Mouse (Mus musculus) midbrain, embryonic 11.5 days (tissue): ENCODE results near the gene Gpd2. TPM values are rescaled to one million over a fixed set of nuclear protein-coding genes. Genes with fewer than 3 reads are reported as not detected.

Source experiments
- ATAC-seq: fragments of 200-750 bp; cut with Nextera tagmentation; 2 replicates; pipeline ENCODE4 v1.8.0; 2017; ENCODE audit warnings: moderate TSS enrichment, moderate library complexity; ENCODE audit not compliant: low FRiP score
- DNase-seq: peaks from one replicate; pipeline ENCODE4 v3.0.0; 2015; ENCODE audit warnings: low spot score; ENCODE audit errors: missing footprints
- H3K27ac ChIP-seq: fragments of 300-500 bp; sonication (generic); 2 replicates; pipeline ENCODE4 v1.5.1; 2014; ENCODE audit warnings: low read depth, low read length
- H3K27me3 ChIP-seq: fragments of 300-500 bp; sonication (generic); 2 replicates; pipeline ENCODE4 v1.6.1; 2014; ENCODE audit warnings: mild to moderate bottlenecking, low read length, moderate library complexity, mixed read lengths; ENCODE audit not compliant: control insufficient read depth, insufficient read depth
- H3K36me3 ChIP-seq: fragments of 300-500 bp; sonication (generic); 2 replicates; pipeline ENCODE4 v1.6.1; 2014; ENCODE audit warnings: mild to moderate bottlenecking, low read length, moderate library complexity, mixed read lengths; ENCODE audit not compliant: control insufficient read depth, insufficient read depth
- H3K4me1 ChIP-seq: fragments of 300-500 bp; sonication (generic); 2 replicates; pipeline ENCODE4 v1.6.1; 2014; ENCODE audit warnings: low read length; ENCODE audit not compliant: control insufficient read depth, insufficient read depth
- H3K4me2 ChIP-seq: fragments of 300-500 bp; sonication (generic); 2 replicates; pipeline ENCODE4 v1.6.1; 2014; ENCODE audit warnings: mild to moderate bottlenecking, moderate library complexity
- H3K4me3 ChIP-seq: fragments of 300-500 bp; sonication (generic); 2 replicates; pipeline ENCODE4 v1.5.1; 2014; ENCODE audit warnings: low read depth, low read length
- H3K9ac ChIP-seq: fragments of 300-500 bp; sonication (generic); 2 replicates; pipeline ENCODE4 v1.6.1; 2014; ENCODE audit warnings: low read length
- H3K9me3 ChIP-seq: fragments of 300-500 bp; sonication (generic); 2 replicates; pipeline ENCODE4 v1.6.1; 2016; ENCODE audit warnings: low read length; ENCODE audit not compliant: control insufficient read depth
- WGBS: fragments of 180-500 bp; shearing (Covaris S2); extraction: QIAGEN DNeasy Blood & Tissue Kit; methylation state at CpG from one replicate; pipeline ENCODE4 v1.1.7; 2014; 5-methylcytosine and 5-hydroxymethylcytosine counted together
- polyA plus RNA-seq: library from polyadenylated mRNA; unstranded; fragments of >200 nt; fragmentation: Nextera tagmentation; extraction: Ambion mirVana; gene quantifications from 2 replicates; pipeline ENCODE4 v1.2.1, GENCODE M21; 2014

Gpd2 gene
- polyA plus RNA-seq, 1 experiment from 2014 or later: 15.8 TPM

GRCm38 (mm10) chr2:57304212-57304611, 66.8 kb downstream of the Gpd2 start:
- Histone ChIP-seq H3K9ac (no peak overlapping the region), H3K4me3 (no peak overlapping the region), H3K9me3 (no peaks in the 10 kb centered on the region), H3K27me3 (no peaks in the 10 kb centered on the region), H3K27ac (no peak overlapping the region), H3K4me1 (no peaks in the 10 kb centered on the region), H3K36me3 (no peaks in the 10 kb centered on the region), H3K4me2 (no peak overlapping the region)
- DNase-seq (no peak), ATAC-seq (no peak)
- 93% methylated on average over 4 of the region's 4 CpGs for WGBS

GRCm38 (mm10) chr2:57312268-57312797, 74.9 kb downstream of the Gpd2 start:
- 47% methylated on average over 7 of the region's 7 CpGs for WGBS
- ATAC-seq (no peak), DNase-seq (no peak)
- no peaks in the 10 kb centered on the region for H3K36me3 ChIP-seq
- H3K9me3 ChIP-seq: no peaks in the 10 kb centered on the region
- no peaks in the 10 kb centered on the region for H3K4me1 ChIP-seq
- no peak overlapping the region for H3K9ac ChIP-seq
- H3K27me3 ChIP-seq: no peaks in the 10 kb centered on the region
- no peak overlapping the region for H3K27ac ChIP-seq
- no peak overlapping the region for H3K4me3 ChIP-seq
- H3K4me2 ChIP-seq: no peak overlapping the region

GRCm38 (mm10) chr2:57316055-57316454, 78.6 kb downstream of the Gpd2 start:
- DNase-seq: no peak
- H3K4me3 ChIP-seq: no peak overlapping the region
- H3K27ac ChIP-seq: no peak overlapping the region
- H3K9ac ChIP-seq: no peak overlapping the region
- H3K4me1 ChIP-seq: peaks cover 2% of the 10 kb centered on the region; the same call in 1 of the 2 replicates
- no peaks in the 10 kb centered on the region for H3K36me3 ChIP-seq
- no peaks in the 10 kb centered on the region for H3K9me3 ChIP-seq
- no peak for ATAC-seq
- no peaks in the 10 kb centered on the region for H3K27me3 ChIP-seq
- no peak overlapping the region for H3K4me2 ChIP-seq
- 61% methylated on average over 2 of the region's 2 CpGs for WGBS

- H3K9me3 ChIP-seq: no peaks in the 10 kb centered on the region
- no peak overlapping the region for H3K4me3 ChIP-seq
- no peaks in the 10 kb centered on the region for H3K36me3 ChIP-seq
- no peak overlapping the region for H3K9ac ChIP-seq
- peaks cover 2% of the 10 kb centered on the region; the same call in 1 of the 2 replicates for H3K4me1 ChIP-seq
- H3K27me3 ChIP-seq: no peaks in the 10 kb centered on the region
- H3K4me2 ChIP-seq: no peak overlapping the region
- 36% methylated on average over 3 of the region's 3 CpGs for WGBS
- ATAC-seq (no peak), DNase-seq (no peak)
- H3K27ac ChIP-seq: no peak overlapping the region
These were observed 80.9 kb downstream of the Gpd2 start for GRCm38 (mm10) chr2:57318336-57318735.

- Histone ChIP-seq H3K4me3 (no peak overlapping the region), H3K4me1 (no peaks in the 10 kb centered on the region), H3K27me3 (no peaks in the 10 kb centered on the region), H3K9ac (no peak overlapping the region), H3K4me2 (no peak overlapping the region), H3K9me3 (no peaks in the 10 kb centered on the region), H3K27ac (no peak overlapping the region), H3K36me3 (no peaks in the 10 kb centered on the region)
- DNase-seq (no peak), ATAC-seq (no peak)
- 95% methylated on average over 8 of the region's 8 CpGs for WGBS
These were observed 88.7 kb downstream of the Gpd2 start for GRCm38 (mm10) chr2:57326091-57326490.

GRCm38 (mm10) chr2:57329327-57329726, 91.9 kb downstream of the Gpd2 start:
- Histone ChIP-seq H3K4me2 (no peak overlapping the region), H3K36me3 (no peaks in the 10 kb centered on the region; the same call in 1 of the 2 replicates), H3K27ac (no peak overlapping the region), H3K9me3 (no peaks in the 10 kb centered on the region), H3K4me3 (no peak overlapping the region), H3K27me3 (no peaks in the 10 kb centered on the region), H3K4me1 (no peaks in the 10 kb centered on the region), H3K9ac (no peak overlapping the region)
- WGBS: 76% methylated on average over 7 of the region's 7 CpGs
- ATAC-seq: no peak
- DNase-seq: no peak

GRCm38 (mm10) chr2:57330812-57331211, 93.4 kb downstream of the Gpd2 start:
- H3K4me2 ChIP-seq: no peak overlapping the region
- no peaks in the 10 kb centered on the region for H3K27me3 ChIP-seq
- ATAC-seq (no peak), DNase-seq (no peak)
- H3K9me3 ChIP-seq: no peaks in the 10 kb centered on the region
- no peak overlapping the region for H3K4me3 ChIP-seq
- H3K9ac ChIP-seq: no peak overlapping the region
- 71% methylated on average over 3 of the region's 3 CpGs for WGBS
- no peaks in the 10 kb centered on the region; the same call in 1 of the 2 replicates for H3K36me3 ChIP-seq
- no peaks in the 10 kb centered on the region for H3K4me1 ChIP-seq
- no peak overlapping the region for H3K27ac ChIP-seq

- ATAC-seq (no peak), DNase-seq (no peak)
- no peaks in the 10 kb centered on the region for H3K4me1 ChIP-seq
- no peak overlapping the region for H3K9ac ChIP-seq
- no peaks in the 10 kb centered on the region; the same call in 1 of the 2 replicates for H3K36me3 ChIP-seq
- H3K4me2 ChIP-seq: no peak overlapping the region
- H3K27ac ChIP-seq: no peak overlapping the region
- H3K27me3 ChIP-seq: no peaks in the 10 kb centered on the region
- no peak overlapping the region for H3K4me3 ChIP-seq
- no peaks in the 10 kb centered on the region for H3K9me3 ChIP-seq
- 86% methylated on average over 8 of the region's 8 CpGs for WGBS
These were observed 93.8 kb downstream of the Gpd2 start for GRCm38 (mm10) chr2:57331266-57331665.

- H3K9ac ChIP-seq: no peak overlapping the region
- no peaks in the 10 kb centered on the region for H3K27me3 ChIP-seq
- WGBS: 74% methylated on average over 6 of the region's 6 CpGs
- H3K4me2 ChIP-seq: no peak overlapping the region
- H3K27ac ChIP-seq: no peak overlapping the region
- no peaks in the 10 kb centered on the region for H3K4me1 ChIP-seq
- H3K4me3 ChIP-seq: no peak overlapping the region
- no peaks in the 10 kb centered on the region; the same call in 1 of the 2 replicates for H3K36me3 ChIP-seq
- no peaks in the 10 kb centered on the region for H3K9me3 ChIP-seq
- no peak for DNase-seq
- no peak for ATAC-seq
These were observed 96.0 kb downstream of the Gpd2 start for GRCm38 (mm10) chr2:57333481-57333880.
